Mouse (Mus musculus): Measurements from ENCODE around the gene Vps52. TPM values are rescaled to one million over a fixed set of nuclear protein-coding genes. Genes with fewer than 3 reads are reported as not detected.

Gene Vps52
- polyA plus RNA-seq, 1 experiment: 142 TPM

GRCm38 (mm10) chr17:33940981-33941380, 14.6 kb upstream of the Vps52 start:
- Histone ChIP-seq H3K4me3 (ENCODE audit: control insufficient read depth, insufficient read depth, low read length) (peak overlapping the region; percentile 73), H3K27ac (ENCODE audit: control insufficient read depth, insufficient read depth, low read length) (no peak overlapping the region), H3K4me1 (replicated peaks; ENCODE audit: control insufficient read depth, insufficient read depth, low read length) (peaks cover 20% of the 10 kb centered on the region), H3K27me3 (ENCODE audit: control insufficient read depth, insufficient read depth, low read length) (no peaks in the 10 kb centered on the region), H3K36me3 (ENCODE audit: control insufficient read depth, insufficient read depth, low read length) (peaks cover 10% of the 10 kb centered on the region)
- TF ChIP-seq CTCF (IDR thresholded peaks at IDR 0.05; ENCODE audit: borderline replicate concordance, control insufficient read depth, extremely low read depth, insufficient read depth, low read length, poor library complexity): no peak
- DNase-seq: no peak
- WGBS: 1% methylated on average over 26 of the region's 26 CpGs

GRCm38 (mm10) chr17:33941381-33941780, 14.2 kb upstream of the Vps52 start:
- DNase-seq: no peak
- H3K27me3 ChIP-seq (ENCODE audit: control insufficient read depth, insufficient read depth, low read length): no peaks in the 10 kb centered on the region
- H3K4me3 ChIP-seq (ENCODE audit: control insufficient read depth, insufficient read depth, low read length): peak overlapping the region; percentile 73
- H3K27ac ChIP-seq (ENCODE audit: control insufficient read depth, insufficient read depth, low read length): no peak overlapping the region
- WGBS: 46% methylated on average over 19 of the region's 19 CpGs
- peaks cover 10% of the 10 kb centered on the region for H3K36me3 ChIP-seq (ENCODE audit: control insufficient read depth, insufficient read depth, low read length)
- H3K4me1 ChIP-seq (replicated peaks; ENCODE audit: control insufficient read depth, insufficient read depth, low read length): peaks cover 21% of the 10 kb centered on the region
- no peak for TF ChIP-seq POLR2A (IDR thresholded peaks at IDR 0.05; ENCODE audit: control insufficient read depth, extremely low read depth, insufficient read depth, low read length, poor library complexity)
- TF ChIP-seq CTCF (IDR thresholded peaks at IDR 0.05; ENCODE audit: borderline replicate concordance, control insufficient read depth, extremely low read depth, insufficient read depth, low read length, poor library complexity): no peak

GRCm38 (mm10) chr17:33943454-33943853, 12.2 kb upstream of the Vps52 start:
- no peak overlapping the region for H3K27ac ChIP-seq (ENCODE audit: control insufficient read depth, insufficient read depth, low read length)
- no peak overlapping the region for H3K4me3 ChIP-seq (ENCODE audit: control insufficient read depth, insufficient read depth, low read length)
- H3K4me1 ChIP-seq (replicated peaks; ENCODE audit: control insufficient read depth, insufficient read depth, low read length): peaks cover 39% of the 10 kb centered on the region
- whole genome bisulfite sequencing: 95% methylated on average over 15 of the region's 15 CpGs
- no peaks in the 10 kb centered on the region for H3K36me3 ChIP-seq (ENCODE audit: control insufficient read depth, insufficient read depth, low read length)
- no peak for DNase-seq
- TF ChIP-seq POLR2A (IDR thresholded peaks at IDR 0.05; ENCODE audit: control insufficient read depth, extremely low read depth, insufficient read depth, low read length, poor library complexity): no peak
- TF ChIP-seq CTCF (IDR thresholded peaks at IDR 0.05; ENCODE audit: borderline replicate concordance, control insufficient read depth, extremely low read depth, insufficient read depth, low read length, poor library complexity): no peak
- no peaks in the 10 kb centered on the region for H3K27me3 ChIP-seq (ENCODE audit: control insufficient read depth, insufficient read depth, low read length)

- WGBS: 18% methylated on average over 10 of the region's 10 CpGs
- peak; percentile 60 for DNase-seq
- H3K27me3 ChIP-seq (ENCODE audit: control insufficient read depth, insufficient read depth, low read length): no peaks in the 10 kb centered on the region
- H3K4me3 ChIP-seq (ENCODE audit: control insufficient read depth, insufficient read depth, low read length): no peak overlapping the region
- H3K4me1 ChIP-seq (replicated peaks; ENCODE audit: control insufficient read depth, insufficient read depth, low read length): peaks cover 51% of the 10 kb centered on the region
- H3K36me3 ChIP-seq (ENCODE audit: control insufficient read depth, insufficient read depth, low read length): no peaks in the 10 kb centered on the region; the same call in 1 of the 2 replicates
- TF ChIP-seq CTCF (IDR thresholded peaks at IDR 0.05; ENCODE audit: borderline replicate concordance, control insufficient read depth, extremely low read depth, insufficient read depth, low read length, poor library complexity): no peak
- no peak for TF ChIP-seq POLR2A (IDR thresholded peaks at IDR 0.05; ENCODE audit: control insufficient read depth, extremely low read depth, insufficient read depth, low read length, poor library complexity)
- peak overlapping the region; percentile 73 for H3K27ac ChIP-seq (ENCODE audit: control insufficient read depth, insufficient read depth, low read length)
Measured at GRCm38 (mm10) chr17:33947430-33948089, 8.1 kb upstream of the Vps52 start.

- no peak for DNase-seq
- no peak for TF ChIP-seq POLR2A (IDR thresholded peaks at IDR 0.05; ENCODE audit: control insufficient read depth, extremely low read depth, insufficient read depth, low read length, poor library complexity)
- TF ChIP-seq CTCF (IDR thresholded peaks at IDR 0.05; ENCODE audit: borderline replicate concordance, control insufficient read depth, extremely low read depth, insufficient read depth, low read length, poor library complexity): no peak
- Histone ChIP-seq H3K27me3 (ENCODE audit: control insufficient read depth, insufficient read depth, low read length) (no peaks in the 10 kb centered on the region), H3K27ac (ENCODE audit: control insufficient read depth, insufficient read depth, low read length) (peak overlapping the region; percentile 40), H3K4me3 (ENCODE audit: control insufficient read depth, insufficient read depth, low read length) (no peak overlapping the region), H3K36me3 (ENCODE audit: control insufficient read depth, insufficient read depth, low read length) (peaks cover 6% of the 10 kb centered on the region; the same call in 1 of the 2 replicates), H3K4me1 (replicated peaks; ENCODE audit: control insufficient read depth, insufficient read depth, low read length) (peaks cover 56% of the 10 kb centered on the region)
- WGBS: 86% methylated on average over 22 of the region's 22 CpGs
Measured at GRCm38 (mm10) chr17:33948090-33948904, 7.3 kb upstream of the Vps52 start.

- Histone ChIP-seq H3K27me3 (ENCODE audit: control insufficient read depth, insufficient read depth, low read length) (no peaks in the 10 kb centered on the region), H3K27ac (ENCODE audit: control insufficient read depth, insufficient read depth, low read length) (no peak overlapping the region), H3K4me3 (ENCODE audit: control insufficient read depth, insufficient read depth, low read length) (no peak overlapping the region), H3K4me1 (replicated peaks; ENCODE audit: control insufficient read depth, insufficient read depth, low read length) (peaks cover 56% of the 10 kb centered on the region), H3K36me3 (ENCODE audit: control insufficient read depth, insufficient read depth, low read length) (peaks cover 7% of the 10 kb centered on the region; the same call in 1 of the 2 replicates)
- DNase-seq: no peak
- TF ChIP-seq CTCF (IDR thresholded peaks at IDR 0.05; ENCODE audit: borderline replicate concordance, control insufficient read depth, extremely low read depth, insufficient read depth, low read length, poor library complexity): no peak
- no peak for TF ChIP-seq POLR2A (IDR thresholded peaks at IDR 0.05; ENCODE audit: control insufficient read depth, extremely low read depth, insufficient read depth, low read length, poor library complexity)
- 96% methylated on average over 19 of the region's 19 CpGs for WGBS
Measured at GRCm38 (mm10) chr17:33948905-33949537, 6.6 kb upstream of the Vps52 start.
